Mouse (Mus musculus) kidney, adult 2 months (tissue): Measurements from ENCODE around the gene Adsl. TPM values are rescaled to one million over a fixed set of nuclear protein-coding genes. Genes with fewer than 3 reads are reported as not detected.

ENCODE experiments used
- DNase-seq: peaks from one replicate; pipeline ENCODE4 v3.0.0; 2021
- H3K27ac ChIP-seq: fragments of 200-500 bp; 2 replicates; pipeline ENCODE4 v1.5.1; 2012; ENCODE audit warnings: low read depth, low read length, control low read depth, inconsistent platforms; ENCODE audit not compliant: insufficient read depth
- H3K27me3 ChIP-seq: fragments of 200-500 bp; replicated peaks from 2 replicates; pipeline ENCODE4 v1.6.1; 2012; ENCODE audit warnings: mild to moderate bottlenecking, moderate library complexity, low read length, inconsistent platforms; ENCODE audit not compliant: control insufficient read depth, insufficient read depth
- H3K36me3 ChIP-seq: fragments of 200-500 bp; 2 replicates; pipeline ENCODE4 v1.6.1; 2012; ENCODE audit warnings: mild to moderate bottlenecking, moderate library complexity, low read length, inconsistent platforms; ENCODE audit not compliant: control insufficient read depth, insufficient read depth
- H3K4me1 ChIP-seq: fragments of 200-500 bp; 2 replicates; pipeline ENCODE4 v1.6.1; 2011; ENCODE audit warnings: low read length; ENCODE audit not compliant: control insufficient read depth, insufficient read depth
- H3K4me3 ChIP-seq: fragments of 200-500 bp; 2 replicates; pipeline ENCODE4 v1.5.1; 2011; ENCODE audit warnings: mild to moderate bottlenecking, low read depth, low read length, control low read depth; ENCODE audit not compliant: insufficient read depth
- CTCF ChIP-seq: fragments of 200-500 bp; conservative IDR thresholded peaks from 2 replicates; pipeline ENCODE4 v1.5.1; 2011; ENCODE audit warnings: low read depth, mild to moderate bottlenecking, control low read depth, low read length, moderate library complexity, mixed read lengths; ENCODE audit not compliant: insufficient read depth, insufficient read length
- POLR2A ChIP-seq: fragments of 200-500 bp; IDR thresholded peaks from one replicate; pipeline ENCODE4 v1.6.1; 2011; ENCODE audit warnings: low read depth, low read length, control low read depth
- WGBS: fragments of 180-500 bp; shearing (Covaris S2); methylation state at CpG from one replicate; pipeline ENCODE4 v1.1.7; 2018; 5-methylcytosine and 5-hydroxymethylcytosine counted together
- polyA plus RNA-seq: library from polyadenylated mRNA; depleted of rRNA; stranded (reverse); fragments of >200 nt; gene quantifications from 2 replicates; pipeline ENCODE4 v1.2.3, GENCODE M21; 2012

Adsl gene
- polyA plus RNA-seq, 1 experiment = 83.9 TPM

- Histone ChIP-seq H3K27me3 (no peaks in the 10 kb centered on the region), H3K27ac (no peak overlapping the region), H3K4me1 (no peaks in the 10 kb centered on the region), H3K36me3 (peaks cover 1% of the 10 kb centered on the region; the same call in 1 of the 2 replicates), H3K4me3 (no peak overlapping the region)
- 83% methylated on average over 9 of the region's 9 CpGs for WGBS
- TF ChIP-seq CTCF (no peak), POLR2A (no peak)
- DNase-seq = no peak
Measured at GRCm38 (mm10) chr15:80931345-80931960, 16.8 kb upstream of the Adsl start.

- DNase-seq = no peak
- 78% methylated on average over 5 of the region's 5 CpGs for WGBS
- Histone ChIP-seq H3K4me3 (no peak overlapping the region), H3K4me1 (no peaks in the 10 kb centered on the region), H3K36me3 (no peaks in the 10 kb centered on the region; the same call in 1 of the 2 replicates), H3K27ac (no peak overlapping the region), H3K27me3 (no peaks in the 10 kb centered on the region)
- TF ChIP-seq POLR2A = no peak
- no peak for TF ChIP-seq CTCF
Measured at GRCm38 (mm10) chr15:80934841-80935240, 13.4 kb upstream of the Adsl start.

GRCm38 (mm10) chr15:80936686-80937085, 11.6 kb upstream of the Adsl start:
- 81% methylated on average over 3 of the region's 3 CpGs for WGBS
- Histone ChIP-seq H3K4me3 (no peak overlapping the region), H3K27ac (no peak overlapping the region), H3K36me3 (no peaks in the 10 kb centered on the region; the same call in 1 of the 2 replicates), H3K27me3 (no peaks in the 10 kb centered on the region), H3K4me1 (no peaks in the 10 kb centered on the region)
- no peak for TF ChIP-seq CTCF
- TF ChIP-seq POLR2A = no peak
- DNase-seq = peak; percentile 30

DNA sequence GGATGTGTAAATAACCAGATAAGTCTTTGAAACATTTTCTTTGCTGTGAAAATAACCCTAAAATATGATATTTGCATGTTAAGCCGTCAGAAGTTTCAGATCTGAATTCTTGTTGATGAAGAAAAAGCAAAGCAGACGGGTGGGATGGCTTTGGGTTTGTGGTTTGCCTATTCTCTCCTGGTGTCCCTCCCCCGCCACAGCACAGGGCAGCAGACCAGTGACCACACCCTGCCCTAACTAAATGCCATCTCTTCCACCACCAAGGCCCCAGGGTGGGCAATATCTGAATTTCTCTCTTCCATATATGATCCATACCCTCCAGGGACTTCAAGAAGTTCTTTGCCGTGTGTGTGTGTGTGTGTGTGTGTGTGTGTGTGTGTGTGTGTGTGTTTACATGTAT, 9.7 kb upstream of the Adsl start:
- H3K4me1 ChIP-seq = no peaks in the 10 kb centered on the region
- no peaks in the 10 kb centered on the region for H3K27me3 ChIP-seq
- 79% methylated on average over 4 of the region's 4 CpGs for WGBS
- H3K4me3 ChIP-seq = no peak overlapping the region
- no peak for TF ChIP-seq CTCF
- TF ChIP-seq POLR2A = no peak
- no peaks in the 10 kb centered on the region; the same call in 1 of the 2 replicates for H3K36me3 ChIP-seq
- DNase-seq = no peak
- H3K27ac ChIP-seq = no peak overlapping the region

DNA sequence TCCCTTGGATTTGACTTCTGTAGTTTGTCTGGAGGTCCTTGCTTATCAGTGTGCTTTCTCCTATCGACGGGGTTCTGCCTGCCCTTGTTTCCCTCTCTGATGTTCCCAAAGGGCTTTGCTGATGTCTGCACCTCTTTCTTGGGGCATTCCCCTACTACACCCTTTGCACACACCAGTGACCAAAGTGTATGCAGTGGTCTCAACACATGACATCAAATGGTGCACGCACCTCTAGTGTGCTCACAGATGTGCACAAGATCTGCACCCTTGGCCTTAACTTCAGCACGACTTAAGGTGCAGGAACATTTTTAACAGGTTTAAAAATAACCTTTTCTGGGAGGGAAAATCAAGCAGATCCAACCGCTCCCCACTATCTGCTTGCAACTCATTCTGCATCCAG, 8.9 kb upstream of the Adsl start:
- WGBS = 80% methylated on average over 5 of the region's 5 CpGs
- H3K4me1 ChIP-seq = no peaks in the 10 kb centered on the region
- TF ChIP-seq POLR2A = no peak
- no peak for TF ChIP-seq CTCF

DNA sequence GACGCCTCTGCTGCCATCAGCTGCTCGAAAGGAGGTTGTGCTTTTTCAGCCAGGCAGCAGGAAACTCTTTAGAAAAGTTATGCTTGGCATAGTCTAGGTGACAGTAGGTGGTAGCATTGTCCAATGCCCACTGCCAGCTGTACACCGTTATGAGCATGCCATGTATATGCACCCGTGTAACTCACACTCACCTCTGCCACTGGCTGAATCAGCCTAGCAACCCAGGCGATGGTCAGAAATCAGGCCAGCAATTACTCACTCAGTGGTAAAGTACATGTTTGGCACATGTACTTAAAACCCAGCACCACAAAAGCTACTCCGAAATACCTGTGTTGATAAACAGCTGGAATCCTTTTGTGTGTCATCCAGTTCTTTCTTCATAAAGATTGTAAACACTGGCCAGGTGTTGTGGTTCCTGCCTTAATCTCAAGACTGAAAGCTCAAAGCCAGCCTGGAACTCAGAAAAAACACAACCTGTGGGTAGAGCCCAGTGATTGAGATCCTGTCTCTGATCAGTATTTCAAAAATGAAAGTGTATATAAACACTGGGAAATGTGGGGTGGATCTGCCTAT, 6.7 kb upstream of the Adsl start:
- Histone ChIP-seq H3K27me3 (no peaks in the 10 kb centered on the region), H3K27ac (no peak overlapping the region), H3K4me1 (no peaks in the 10 kb centered on the region), H3K36me3 (no peaks in the 10 kb centered on the region; the same call in 1 of the 2 replicates), H3K4me3 (no peak overlapping the region)
- WGBS = 83% methylated on average over 6 of the region's 6 CpGs
- TF ChIP-seq POLR2A (no peak), CTCF (no peak)
- no peak for DNase-seq

More for the DNA sequence above, 8.9 kb upstream of the Adsl start:
- Histone ChIP-seq H3K27ac (no peak overlapping the region), H3K36me3 (no peaks in the 10 kb centered on the region; the same call in 1 of the 2 replicates), H3K27me3 (no peaks in the 10 kb centered on the region), H3K4me3 (no peak overlapping the region)
- DNase-seq = no peak

GRCm38 (mm10) chr15:80945851-80946250, 2.4 kb upstream of the Adsl start:
- 53% methylated on average over 3 of the region's 3 CpGs for WGBS
- peak; percentile 44 for DNase-seq
- Histone ChIP-seq H3K36me3 (no peaks in the 10 kb centered on the region), H3K27ac (no peak overlapping the region), H3K4me3 (no peak overlapping the region), H3K4me1 (peaks cover 8% of the 10 kb centered on the region; the same call in 1 of the 2 replicates), H3K27me3 (no peaks in the 10 kb centered on the region)
- TF ChIP-seq CTCF (peak; percentile 60), POLR2A (no peak)
